ENCODE assay signal across 25 mouse cellular contexts in the genomic region with DNA sequence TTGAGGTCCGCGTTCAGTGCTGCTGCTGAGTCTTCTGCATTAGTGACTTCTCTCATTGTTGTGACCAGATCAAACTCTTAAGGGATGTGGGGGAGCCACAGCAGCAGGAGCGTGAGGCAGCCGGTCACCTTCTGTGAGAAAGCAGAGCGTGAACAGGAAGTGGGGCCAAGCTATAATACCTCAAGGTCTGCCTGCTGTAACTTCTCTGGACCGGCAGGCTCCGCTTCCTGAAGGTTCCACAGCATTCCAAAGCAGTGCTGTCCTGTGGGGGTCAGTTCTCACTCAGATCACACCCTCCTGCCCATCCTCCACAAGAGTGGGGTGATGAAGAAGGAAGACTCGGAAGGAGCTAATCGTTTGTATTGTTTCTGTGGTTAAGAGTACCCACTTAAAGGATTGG. TPM values are rescaled to one million over a fixed set of nuclear protein-coding genes. Genes with fewer than 3 reads are reported as not detected.
A peak's percentile ranks its signal among the peaks of the same experiment; 100 is the strongest.
DNase-seq lines count a peak whose midpoint lies in the region; ATAC-seq and TF ChIP-seq lines count a peak whose summit lies in the region.
"Had no signal": no experiment of that assay in that cellular context is flagged by ENCODE, and none has a peak within 500 bp of the region (broad histone marks: within the 10 kb centered on the region; RNA-seq: fewer than 3 reads in every experiment).

No protein-coding gene starts in this region.

- H3K9me3 ChIP-seq in forebrain, embryonic 14.5 days (replicated peaks; ENCODE audit: control insufficient read depth, low read length) = no peaks in the 10 kb centered on the region
- no peaks in the 10 kb centered on the region for H3K9me3 ChIP-seq in forebrain, embryonic 11.5 days (ENCODE audit: control insufficient read depth, low read length)
- H3K9me3 ChIP-seq in lung, embryonic 16.5 days (ENCODE audit: control insufficient read depth, low read length) = no peaks in the 10 kb centered on the region
- H3K9me3 ChIP-seq in kidney, postnatal 0 days (replicated peaks; ENCODE audit: low read length) = no peaks in the 10 kb centered on the region
- H3K9me3 ChIP-seq in limb, embryonic 14.5 days (ENCODE audit: control insufficient read depth, low read length) = no peaks in the 10 kb centered on the region
- H3K9me3 ChIP-seq: heart, embryonic 13.5 days; hindbrain, embryonic 13.5 days; liver, embryonic 12.5 days; midbrain, embryonic 15.5 days; stomach, embryonic 15.5 days had no signal

- ATAC-seq in forebrain, embryonic 14.5 days = peak; percentile 32; the same call in 1 of the 2 replicates
- ATAC-seq in forebrain, embryonic 11.5 days (replicated peaks; ENCODE audit: low FRiP score) = no peak
- ATAC-seq in lung, embryonic 16.5 days (ENCODE audit: low read depth) = 0 out of 2 replicates have a peak, but pooled peaks have one; percentile 3
- ATAC-seq in kidney, postnatal 0 days (replicated peaks; ENCODE audit: low FRiP score, low read depth) = 0 out of 2 replicates have a peak, but pooled peaks have one; percentile 19
- ATAC-seq in limb, embryonic 14.5 days (ENCODE audit: low FRiP score, low read depth) = no peak
- ATAC-seq: CD4-positive, CD25-positive, alpha-beta regulatory T cell, adult 4 months; inflammation-experienced regulatory T-cells, adult 6 months; liver, embryonic 12.5 days; midbrain, embryonic 15.5 days had no signal

- H3K36me3 ChIP-seq in forebrain, embryonic 14.5 days (ENCODE audit: control insufficient read depth, insufficient read depth, low read length) = no peaks in the 10 kb centered on the region
- no peaks in the 10 kb centered on the region for H3K36me3 ChIP-seq in forebrain, embryonic 11.5 days (ENCODE audit: control insufficient read depth, insufficient read depth, low read length)
- no peaks in the 10 kb centered on the region for H3K36me3 ChIP-seq in lung, embryonic 16.5 days (ENCODE audit: control insufficient read depth, insufficient read depth, low read length)
- H3K36me3 ChIP-seq in kidney, postnatal 0 days (ENCODE audit: insufficient read depth, low read length) = no peaks in the 10 kb centered on the region
- no peaks in the 10 kb centered on the region for H3K36me3 ChIP-seq in limb, embryonic 14.5 days (ENCODE audit: control insufficient read depth, insufficient read depth, low read length)
- H3K36me3 ChIP-seq: heart, embryonic 13.5 days; hindbrain, embryonic 13.5 days; liver, embryonic 12.5 days; midbrain, embryonic 15.5 days; stomach, embryonic 15.5 days had no signal

- no peak overlapping the region for H3K4me3 ChIP-seq in forebrain, embryonic 14.5 days (ENCODE audit: low read depth, low read length)
- no peak overlapping the region for H3K4me3 ChIP-seq in forebrain, embryonic 11.5 days (ENCODE audit: low read depth, low read length)
- no peak overlapping the region for H3K4me3 ChIP-seq in lung, embryonic 16.5 days (ENCODE audit: low read length)
- no peak overlapping the region for H3K4me3 ChIP-seq in kidney, postnatal 0 days (replicated peaks; ENCODE audit: low read depth, low read length)
- H3K4me3 ChIP-seq in limb, embryonic 14.5 days (replicated peaks; ENCODE audit: low read length) = no peak overlapping the region
- H3K4me3 ChIP-seq: gastrocnemius, adult 2 months; heart, embryonic 13.5 days; hindbrain, embryonic 13.5 days; layer of hippocampus, adult 2 months; liver, embryonic 12.5 days; midbrain, embryonic 15.5 days; myocyte; stomach, embryonic 15.5 days had no signal

- no peak overlapping the region for H3K9ac ChIP-seq in forebrain, embryonic 14.5 days (ENCODE audit: low read length)
- no peak overlapping the region for H3K9ac ChIP-seq in forebrain, embryonic 11.5 days (ENCODE audit: low read length)
- no peak overlapping the region; the same call in 1 of the 2 replicates for H3K9ac ChIP-seq in lung, embryonic 16.5 days (ENCODE audit: low read length)
- no peak overlapping the region for H3K9ac ChIP-seq in kidney, postnatal 0 days (ENCODE audit: low read depth, low read length)
- H3K9ac ChIP-seq in limb, embryonic 14.5 days (ENCODE audit: low read depth, low read length, severe bottlenecking) = no peak overlapping the region
- H3K9ac ChIP-seq: heart, embryonic 13.5 days; hindbrain, embryonic 13.5 days; liver, embryonic 12.5 days; midbrain, embryonic 15.5 days; stomach, embryonic 15.5 days had no signal

- H3K4me1 ChIP-seq in forebrain, embryonic 14.5 days (ENCODE audit: control insufficient read depth, insufficient read depth, low read length) = no peaks in the 10 kb centered on the region
- no peaks in the 10 kb centered on the region; the same call in 1 of the 2 replicates for H3K4me1 ChIP-seq in forebrain, embryonic 11.5 days (replicated peaks; ENCODE audit: control insufficient read depth, insufficient read depth, low read length)
- H3K4me1 ChIP-seq in lung, embryonic 16.5 days (replicated peaks; ENCODE audit: control insufficient read depth, insufficient read depth, low read length) = peaks cover 16% of the 10 kb centered on the region
- 0 out of 2 replicates have a peak, but pooled peaks cover 13% of the 10 kb centered on the region for H3K4me1 ChIP-seq in kidney, postnatal 0 days (replicated peaks; ENCODE audit: insufficient read depth, low read length)
- H3K4me1 ChIP-seq in limb, embryonic 14.5 days (ENCODE audit: control insufficient read depth, insufficient read depth, low read length) = 0 out of 2 replicates have a peak, but pooled peaks cover 5% of the 10 kb centered on the region
- H3K4me1 ChIP-seq: liver, embryonic 12.5 days; midbrain, embryonic 15.5 days; stomach, embryonic 15.5 days had no signal

- TF ChIP-seq POLR2A in limb, embryonic 14.5 days (IDR thresholded peaks at IDR 0.05; ENCODE audit: borderline replicate concordance, extremely low read depth, insufficient read depth, insufficient read length) = no peak

- H3K27ac ChIP-seq in forebrain, embryonic 14.5 days (ENCODE audit: low read depth, low read length) = no peak overlapping the region
- H3K27ac ChIP-seq in forebrain, embryonic 11.5 days (ENCODE audit: low read depth, low read length) = no peak overlapping the region
- H3K27ac ChIP-seq in lung, embryonic 16.5 days (ENCODE audit: low read length) = peak overlapping the region; percentile 79
- H3K27ac ChIP-seq in kidney, postnatal 0 days = peak overlapping the region; percentile 84
- H3K27ac ChIP-seq in limb, embryonic 14.5 days (replicated peaks; ENCODE audit: low read depth, low read length) = peak overlapping the region; percentile 29; the same call in 1 of the 2 replicates
- H3K27ac ChIP-seq: gastrocnemius, adult 2 months; heart, embryonic 13.5 days; hindbrain, embryonic 13.5 days; layer of hippocampus, adult 2 months; liver, embryonic 12.5 days; midbrain, embryonic 15.5 days; stomach, embryonic 15.5 days had no signal

- TF ChIP-seq CTCF in kidney, postnatal 0 days (IDR thresholded peaks at IDR 0.05; ENCODE audit: low read depth) = no peak

- no peak overlapping the region for H3K4me2 ChIP-seq in forebrain, embryonic 14.5 days (ENCODE audit: low read length)
- H3K4me2 ChIP-seq in forebrain, embryonic 11.5 days (ENCODE audit: low read depth, low read length, severe bottlenecking) = no peak overlapping the region
- no peak overlapping the region for H3K4me2 ChIP-seq in lung, embryonic 16.5 days (ENCODE audit: low read depth, low read length)
- no peak overlapping the region for H3K4me2 ChIP-seq in kidney, postnatal 0 days (ENCODE audit: low read length)
- no peak overlapping the region for H3K4me2 ChIP-seq in limb, embryonic 14.5 days (replicated peaks; ENCODE audit: low read depth, low read length, severe bottlenecking)
- H3K4me2 ChIP-seq: heart, embryonic 13.5 days; hindbrain, embryonic 13.5 days; liver, embryonic 12.5 days; midbrain, embryonic 15.5 days; stomach, embryonic 15.5 days had no signal

- DNase-seq in forebrain, embryonic 14.5 days (ENCODE audit: low spot score) = no peak
- no peak for DNase-seq in forebrain, embryonic 11.5 days (ENCODE audit: low spot score)
- DNase-seq in lung, postnatal 36 days = no peak
- peak; percentile 31 for DNase-seq in kidney, postnatal 0 days (ENCODE audit: low spot score)
- no peak for DNase-seq in limb, embryonic 14.5 days (ENCODE audit: low spot score)
- DNase-seq in yolk sac, embryonic 10.5 days (ENCODE audit: low spot score) = no peak
- no peak for DNase-seq in cerebellum, adult 11 months
- DNase-seq: adrenal gland, postnatal 25 days; cerebellum, adult 11-12 months; cerebellum, postnatal 25 days; embryo, embryonic 11 days; gastrocnemius, adult 2 months; lung, adult 2 months; spleen, adult 18-20 months; thymus, adult 18-20 months had no signal

- H3K27me3 ChIP-seq in forebrain, embryonic 14.5 days (replicated peaks; ENCODE audit: control insufficient read depth, insufficient read depth, low read length) = no peaks in the 10 kb centered on the region
- H3K27me3 ChIP-seq in forebrain, embryonic 11.5 days (ENCODE audit: control insufficient read depth, insufficient read depth, low read length) = no peaks in the 10 kb centered on the region
- H3K27me3 ChIP-seq in lung, embryonic 16.5 days (ENCODE audit: control insufficient read depth, insufficient read depth, low read depth, low read length) = no peaks in the 10 kb centered on the region
- no peaks in the 10 kb centered on the region for H3K27me3 ChIP-seq in kidney, postnatal 0 days (ENCODE audit: insufficient read depth, low read length)
- H3K27me3 ChIP-seq in limb, embryonic 14.5 days (ENCODE audit: control insufficient read depth, insufficient read depth, low read length) = no peaks in the 10 kb centered on the region
- H3K27me3 ChIP-seq: heart, embryonic 13.5 days; midbrain, embryonic 15.5 days; stomach, embryonic 15.5 days had no signal

- WGBS in forebrain, embryonic 14.5 days = 84% methylated on average over 9 of the region's 9 CpGs
- WGBS in forebrain, embryonic 11.5 days = 84% methylated on average over 9 of the region's 9 CpGs
- WGBS in lung, embryonic 16.5 days = 40% methylated on average over 9 of the region's 9 CpGs
- WGBS in kidney, postnatal 0 days = 38% methylated on average over 9 of the region's 9 CpGs
- 59% methylated on average over 9 of the region's 9 CpGs for WGBS in limb, embryonic 14.5 days

RNA-seq across cellular contexts. Expression of a gene that starts 10.5 kb away (rescaled TPM):
- 0.17 and 0.35 TPM in 2 replicates for polyA plus RNA-seq in forebrain, embryonic 14.5 days (2014; fragmentation: Nextera tagmentation; extraction: Ambion mirVana)
- polyA plus RNA-seq in forebrain, embryonic 11.5 days (2014; fragmentation: Nextera tagmentation; extraction: Ambion mirVana) = 0.08 TPM in 1 of 2 replicates, not detected in the other
- 2.2 TPM in 2 replicates for polyA plus RNA-seq in lung, embryonic 16.5 days (2015; fragmentation: Nextera tagmentation; extraction: Ambion mirVana)
- 3.9 and 4.4 TPM in 2 replicates for polyA plus RNA-seq in kidney, postnatal 0 days (2015; fragmentation: Nextera tagmentation; extraction: Ambion mirVana)
- 0.47 TPM in 2 replicates for polyA plus RNA-seq in limb, embryonic 14.5 days (2012; rRNA removed)
- polyA plus RNA-seq in limb, embryonic 14.5 days (2014; fragmentation: Nextera tagmentation; extraction: Ambion mirVana) = 0.04 and 0.18 TPM in 2 replicates
- polyA plus RNA-seq: CD4-positive, CD25-positive, alpha-beta regulatory T cell, adult 4 months; inflammation-experienced regulatory T-cells, adult 6 months; myocyte had no signal

RNA-seq across cellular contexts. Expression of a gene that starts 22.6 kb away (rescaled TPM):
- 2.6 and 3.5 TPM in 2 replicates for polyA plus RNA-seq in forebrain, embryonic 14.5 days (2014; fragmentation: Nextera tagmentation; extraction: Ambion mirVana)
- 0.48 and 0.60 TPM in 2 replicates for polyA plus RNA-seq in forebrain, embryonic 11.5 days (2014; fragmentation: Nextera tagmentation; extraction: Ambion mirVana)
- 0.21 and 0.41 TPM in 2 replicates for polyA plus RNA-seq in lung, embryonic 16.5 days (2015; fragmentation: Nextera tagmentation; extraction: Ambion mirVana)
- polyA plus RNA-seq in kidney, postnatal 0 days (2015; fragmentation: Nextera tagmentation; extraction: Ambion mirVana) = 0.13 and 0.18 TPM in 2 replicates
- 0.33 and 0.42 TPM in 2 replicates for polyA plus RNA-seq in limb, embryonic 14.5 days (2012; rRNA removed)
- 0.15 and 0.39 TPM in 2 replicates for polyA plus RNA-seq in limb, embryonic 14.5 days (2014; fragmentation: Nextera tagmentation; extraction: Ambion mirVana)

Comparison
In these comparisons a context has a peak if more than half of its experiments do, and no peak if none do; other contexts are left out.
1. ATAC-seq: peak in forebrain, embryonic 14.5 days (single experiment), lung, embryonic 16.5 days (single experiment) and kidney, postnatal 0 days (single experiment); none in forebrain, embryonic 11.5 days (single experiment) and limb, embryonic 14.5 days (single experiment).
2. H3K27ac ChIP-seq: peak in lung, embryonic 16.5 days (single experiment), kidney, postnatal 0 days (single experiment) and limb, embryonic 14.5 days (single experiment); none in forebrain, embryonic 14.5 days (single experiment) and forebrain, embryonic 11.5 days (single experiment).